Mouse (Mus musculus): ENCODE results near the gene Rgs9bp.
A peak's percentile ranks its signal among the peaks of the same experiment; 100 is the strongest.
"Not testable (repeated sequence)": the region's sequence is repeated elsewhere in the genome, so short reads cannot be mapped to it uniquely, and the experiment has no call there.

Rgs9bp gene

DNA sequence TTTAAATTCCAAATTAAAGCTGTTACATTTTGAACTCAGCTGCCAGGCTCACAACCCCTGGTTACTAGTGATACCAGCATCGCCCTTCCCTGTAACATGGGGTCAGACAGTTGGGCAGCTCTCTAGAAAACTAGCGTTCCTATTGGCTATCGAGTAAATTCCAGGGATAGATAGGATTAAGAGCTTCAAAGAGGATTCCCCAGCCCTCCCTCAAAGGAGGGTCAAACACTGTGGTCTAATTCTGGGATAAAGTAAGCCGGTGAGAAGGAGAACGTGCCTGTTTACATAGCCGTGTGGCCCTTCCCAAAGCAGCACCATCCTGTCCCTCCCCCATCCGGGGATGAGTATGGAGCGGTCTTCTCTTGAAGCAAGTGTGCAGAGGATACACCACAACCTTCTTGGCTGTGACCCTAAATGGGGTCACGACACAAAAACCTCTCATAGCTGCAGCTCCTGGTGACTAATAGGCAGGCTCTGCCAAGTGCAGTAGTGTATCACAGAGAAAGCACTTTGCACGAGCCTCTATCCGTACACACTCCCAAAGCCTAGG, 1.8 kb downstream of the Rgs9bp start:
- DNase-seq, result no peak

GRCm38 (mm10) chr7:35582719-35583118, 2.7 kb downstream of the Rgs9bp start:
- DNase-seq, result no peak

- DNase-seq, result peak; percentile 64
Observed at GRCm38 (mm10) chr7:35579849-35580248, 5.5 kb downstream of the Rgs9bp start.

DNA sequence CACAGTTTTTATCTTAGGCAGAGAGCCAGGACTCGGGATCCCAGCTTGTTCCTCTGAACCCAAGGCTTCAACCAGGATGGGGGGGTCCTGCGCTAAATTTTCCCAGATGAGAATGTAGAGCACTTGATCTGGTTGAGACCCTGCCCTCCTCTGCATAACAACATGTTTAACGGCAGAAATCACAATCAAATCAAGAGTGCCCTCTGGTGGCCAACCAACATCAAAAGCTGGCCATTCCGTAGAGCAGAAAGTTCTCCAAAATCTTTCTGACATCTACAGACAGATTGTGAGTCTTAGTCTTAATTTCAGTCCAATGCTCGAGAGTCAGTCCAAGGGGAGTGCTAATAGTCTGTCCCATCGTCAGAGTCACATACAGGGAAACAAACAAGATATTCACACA, 14.5 kb downstream of the Rgs9bp start:
- not testable (repeated sequence) for DNase-seq

- not testable (repeated sequence) for DNase-seq
Observed at GRCm38 (mm10) chr7:35569724-35570123, 15.7 kb downstream of the Rgs9bp start.

- peak; percentile 81 for DNase-seq
Observed at GRCm38 (mm10) chr7:35565965-35566364, 19.4 kb downstream of the Rgs9bp start.

GRCm38 (mm10) chr7:35564872-35565271, 20.5 kb downstream of the Rgs9bp start:
- not testable (repeated sequence) for DNase-seq

GRCm38 (mm10) chr7:35564067-35564865, 21.1 kb downstream of the Rgs9bp start:
- DNase-seq, result peak; percentile 65

- no peak for DNase-seq
Observed at GRCm38 (mm10) chr7:35563071-35563470, 22.3 kb downstream of the Rgs9bp start.

DNA sequence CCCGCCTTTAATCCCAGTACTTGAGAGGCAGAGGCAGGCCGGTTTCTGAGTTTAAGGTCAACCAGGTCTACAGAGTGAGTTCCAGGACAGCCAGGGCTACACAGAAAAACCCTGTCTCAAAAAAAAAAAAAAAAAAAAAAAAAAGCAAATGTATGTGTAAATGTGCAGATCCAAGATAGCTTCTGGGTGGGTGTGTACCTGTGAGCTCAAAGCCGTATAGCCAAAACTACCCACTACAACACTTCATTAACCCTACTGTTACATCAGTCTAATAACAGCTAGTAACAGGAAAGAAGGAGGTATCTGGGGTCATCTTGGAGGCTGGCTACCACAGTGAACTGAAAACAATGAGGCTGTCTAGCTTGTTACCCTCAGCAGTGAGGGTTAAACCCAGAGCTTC, 25.5 kb downstream of the Rgs9bp start:
- no peak for DNase-seq

GRCm38 (mm10) chr7:35558681-35559080, 26.7 kb downstream of the Rgs9bp start:
- no peak for DNase-seq

DNA sequence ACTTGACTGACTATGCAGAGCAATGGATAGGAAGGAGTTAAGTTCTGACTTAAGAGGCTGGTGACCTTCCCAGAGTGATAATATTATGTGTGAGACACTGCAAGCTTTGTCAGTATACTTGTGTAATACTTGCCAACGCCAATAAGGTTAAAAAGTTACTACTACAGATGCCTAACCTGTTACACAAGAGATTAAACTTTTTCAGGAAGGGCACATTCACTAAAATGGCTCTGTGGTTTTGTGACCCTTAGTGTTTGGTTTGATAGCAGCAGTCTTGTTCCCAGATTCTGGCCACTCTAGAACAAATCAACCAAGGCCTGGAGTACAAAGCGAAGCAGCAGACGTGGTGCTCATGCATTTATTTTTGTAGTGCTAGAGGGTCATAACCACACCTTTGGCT, 27.8 kb downstream of the Rgs9bp start:
- peak; percentile 83 for DNase-seq

DNA sequence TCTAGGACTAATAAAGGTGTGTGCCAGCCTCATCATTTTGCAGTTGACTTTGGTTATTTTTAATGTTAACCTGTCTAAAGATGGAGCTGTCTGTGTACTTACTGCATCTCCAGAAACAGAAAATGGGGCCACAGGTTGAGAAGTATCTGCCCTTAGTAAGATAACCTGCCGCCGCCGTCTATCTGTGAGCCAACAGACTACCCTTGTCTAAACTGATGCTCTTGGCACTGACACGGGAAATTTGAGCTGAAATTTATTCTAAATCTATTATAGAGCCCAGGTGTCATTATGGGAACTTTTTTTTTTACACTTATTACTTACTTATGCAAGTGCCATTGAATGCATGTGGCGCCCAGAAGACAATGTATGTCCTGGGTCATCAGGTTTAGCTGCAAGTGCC, 28.5 kb downstream of the Rgs9bp start:
- DNase-seq, result peak; percentile 22

GRCm38 (mm10) chr7:35556205-35556603, 29.2 kb downstream of the Rgs9bp start, which contains the start of gene Nudt19:
Nudt19 (minus strand) TSS chr7:35556304.
- DNase-seq, result no peak

DNA sequence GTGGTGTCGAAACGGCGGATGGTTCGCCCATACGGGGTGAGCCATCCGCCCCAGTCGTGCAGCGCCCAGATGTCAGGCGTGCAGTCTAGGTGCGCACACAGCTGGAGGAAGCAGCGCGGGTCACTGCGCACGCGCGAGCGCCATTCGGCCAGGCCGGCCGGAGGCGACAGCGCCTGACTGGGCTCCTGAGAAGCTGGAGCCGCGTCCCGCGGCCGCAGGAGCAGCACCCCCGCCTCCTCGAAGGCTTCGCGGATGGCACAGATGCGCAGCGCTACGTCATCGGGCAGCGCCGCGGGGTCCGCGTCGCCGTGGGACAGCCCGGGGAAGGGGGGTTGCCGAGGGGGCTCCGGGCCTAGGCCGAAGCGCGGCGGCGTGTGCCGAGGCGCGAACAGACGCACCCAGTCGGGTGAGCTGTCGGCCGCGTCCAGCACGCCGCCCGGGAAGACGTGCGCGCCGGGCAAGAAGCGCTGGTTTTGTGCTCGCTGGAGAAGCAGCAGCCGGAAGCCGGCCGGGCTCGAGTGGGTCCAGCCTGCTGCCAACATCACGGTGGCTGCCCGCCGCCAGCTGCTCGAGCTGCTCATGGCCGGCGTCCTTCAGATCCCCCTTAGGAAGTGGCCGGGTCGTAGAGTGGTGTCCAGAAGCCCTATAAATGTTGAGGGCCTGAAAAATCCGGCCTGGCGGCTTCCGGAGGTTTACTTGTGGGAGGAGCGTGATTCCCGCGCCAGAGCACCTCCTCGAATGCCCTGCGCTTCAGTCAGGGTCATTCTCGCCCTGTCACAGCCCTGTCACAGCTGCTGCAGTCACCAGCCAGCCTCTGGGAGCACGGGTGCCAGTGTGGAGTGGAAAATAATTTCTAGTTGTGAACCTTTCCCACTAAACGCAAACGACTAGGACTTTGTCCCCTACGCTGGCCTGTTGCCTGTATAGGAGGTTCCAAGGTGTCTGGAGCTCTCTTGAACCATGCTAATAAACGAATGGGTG, 29.9 kb downstream of the Rgs9bp start:
- DNase-seq, result peak; percentile 97

- DNase-seq, result no peak
Observed at GRCm38 (mm10) chr7:35554605-35555175, 30.7 kb downstream of the Rgs9bp start.

DNA sequence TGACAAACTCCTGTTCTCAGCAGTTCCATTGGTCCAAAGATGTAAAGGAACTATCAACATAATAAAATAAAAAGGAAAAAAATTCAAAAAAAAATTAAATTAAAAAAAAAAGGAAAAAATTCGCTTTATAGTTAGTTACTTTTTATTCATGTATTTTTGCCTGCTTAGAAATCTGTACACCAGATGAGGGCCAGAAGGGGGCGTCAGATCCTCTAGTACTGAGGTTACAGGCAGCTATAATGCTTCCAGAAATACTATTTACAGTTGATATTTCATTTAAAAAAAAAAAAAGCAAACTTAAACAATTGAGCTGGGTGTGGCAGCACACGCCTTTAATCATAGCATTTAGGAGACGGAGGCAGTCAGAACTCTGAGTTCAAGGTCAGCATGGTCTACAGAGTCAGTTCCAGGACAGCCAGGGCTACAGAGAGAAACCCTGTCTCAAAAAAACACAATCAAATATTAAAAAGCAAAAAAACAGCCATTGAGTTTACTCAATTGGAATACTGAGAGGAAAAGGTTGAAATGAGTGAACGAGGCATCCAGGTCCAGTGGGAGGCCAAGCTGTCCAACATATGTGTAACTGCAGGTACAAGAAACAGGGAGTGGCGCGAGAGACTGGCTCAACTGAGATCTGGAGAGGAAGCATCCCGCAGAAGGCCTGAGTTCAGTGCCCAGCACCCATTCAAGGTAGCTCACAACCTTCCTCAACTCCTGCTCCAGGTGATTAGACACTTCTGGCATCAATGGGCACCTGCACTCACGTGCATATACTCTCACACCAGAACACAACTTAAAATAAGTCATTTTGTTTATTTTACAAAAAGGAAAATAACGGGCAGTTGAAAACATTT, 31.4 kb downstream of the Rgs9bp start:
- DNase-seq, result peak; percentile 66

DNA sequence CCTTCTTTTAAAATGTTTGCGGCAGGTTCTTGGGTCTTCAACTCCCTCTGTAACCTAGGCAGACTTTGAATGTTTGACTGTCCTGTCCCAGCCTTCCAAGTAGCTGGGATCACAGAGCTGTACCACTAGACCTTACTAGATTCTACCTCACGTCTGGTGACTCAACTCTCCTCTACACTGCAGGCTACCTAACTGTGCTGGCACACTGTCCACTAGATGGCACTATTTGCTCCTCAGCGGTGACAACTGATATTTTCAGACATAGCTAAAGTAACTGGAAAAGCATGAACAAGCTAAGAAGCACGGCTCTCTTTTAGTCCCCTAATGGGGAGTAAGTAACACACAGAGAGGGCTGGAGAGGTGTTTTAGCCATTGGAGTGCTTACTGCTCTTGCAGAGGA, 39.5 kb downstream of the Rgs9bp start:
- DNase-seq, result peak; percentile 87

DNA sequence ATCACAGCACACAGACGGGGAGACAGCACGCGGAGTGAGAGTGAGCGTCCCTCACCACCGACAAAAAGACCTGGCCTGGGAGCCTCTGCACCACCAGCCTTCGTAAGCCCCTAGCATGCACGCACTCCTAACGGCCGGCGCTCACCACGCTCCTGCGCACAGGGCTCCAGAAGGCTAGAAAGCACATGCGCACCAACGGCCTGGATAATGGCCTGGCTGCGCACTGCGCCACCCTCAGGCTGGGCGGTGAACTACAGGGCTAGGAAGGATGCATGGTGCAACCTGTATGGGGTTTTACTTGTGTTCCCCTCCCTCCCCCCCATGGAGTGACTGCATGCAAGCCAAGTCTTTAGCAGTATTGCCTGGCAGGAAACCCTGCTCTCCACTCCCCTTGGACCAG, 47.8 kb downstream of the Rgs9bp start, which contains the start of gene Tdrd12:
Tdrd12 (minus strand) TSS at position 184 of the 400 bp plus-strand sequence.
- no peak for DNase-seq

DNA sequence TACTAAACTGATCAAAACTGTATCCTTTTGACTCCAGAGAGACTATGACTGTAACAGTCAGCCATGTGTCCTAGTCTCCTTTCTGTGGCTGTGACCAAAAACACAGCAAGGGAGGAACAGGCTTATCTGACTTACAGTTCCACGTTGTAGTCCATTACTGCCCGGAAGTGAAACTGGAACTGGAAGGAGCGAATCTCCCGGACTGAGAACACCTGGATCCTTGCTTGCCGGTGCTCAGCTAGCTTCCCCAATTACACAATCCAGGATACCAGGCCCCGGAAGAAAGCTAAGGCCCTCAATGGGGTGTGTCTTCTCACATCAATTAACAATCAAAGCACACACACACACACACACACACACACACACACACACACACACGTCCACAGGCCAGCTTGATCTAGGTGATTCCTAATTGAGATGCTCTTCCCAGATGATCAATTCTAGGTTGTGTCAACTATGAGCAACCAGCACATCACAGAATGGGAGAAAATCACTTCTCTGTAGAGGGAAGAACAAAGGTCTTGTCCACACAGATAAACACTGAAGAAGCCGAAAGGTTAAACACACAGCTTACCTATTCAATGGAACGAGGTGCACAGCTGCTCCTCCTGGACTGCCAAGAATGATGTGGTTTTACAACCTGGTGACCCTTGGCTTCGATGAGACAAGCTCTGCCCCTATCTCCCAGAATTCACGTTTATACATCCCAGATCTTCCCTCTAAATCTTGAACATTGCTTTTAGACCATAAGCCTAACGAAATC, 49.5 kb downstream of the Rgs9bp start:
- no peak for DNase-seq

DNA sequence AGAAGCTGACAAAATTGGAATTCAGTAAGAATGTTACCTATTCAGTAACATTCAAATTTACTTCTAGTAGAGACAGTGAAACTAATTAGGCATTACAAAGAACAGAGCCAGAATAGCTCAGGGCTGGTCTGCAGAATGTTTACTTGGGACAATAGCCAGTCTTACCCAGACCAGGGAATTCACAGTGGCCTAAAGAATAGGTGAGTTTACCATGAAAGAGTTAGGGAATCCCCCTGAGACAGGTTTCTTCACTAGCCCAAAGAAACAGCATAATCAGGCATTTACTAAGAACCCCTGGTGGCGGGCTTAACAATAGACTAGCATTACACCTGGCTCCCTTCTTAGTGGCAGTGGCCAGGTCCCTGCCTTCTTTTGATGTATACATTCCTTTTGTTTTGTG, 54.8 kb downstream of the Rgs9bp start:
- DNase-seq, result not testable (repeated sequence)

Measured in kidney, adult 9 months (tissue).